Mouse (Mus musculus): ENCODE data around the gene BC017158. TPM values are rescaled to one million over a fixed set of nuclear protein-coding genes. Genes with fewer than 3 reads are reported as not detected.
A peak's percentile ranks its signal among the peaks of the same experiment; 100 is the strongest.

Gene BC017158
- polyA plus RNA-seq, 1 experiment from 2014 or later: 9.9 TPM

DNA sequence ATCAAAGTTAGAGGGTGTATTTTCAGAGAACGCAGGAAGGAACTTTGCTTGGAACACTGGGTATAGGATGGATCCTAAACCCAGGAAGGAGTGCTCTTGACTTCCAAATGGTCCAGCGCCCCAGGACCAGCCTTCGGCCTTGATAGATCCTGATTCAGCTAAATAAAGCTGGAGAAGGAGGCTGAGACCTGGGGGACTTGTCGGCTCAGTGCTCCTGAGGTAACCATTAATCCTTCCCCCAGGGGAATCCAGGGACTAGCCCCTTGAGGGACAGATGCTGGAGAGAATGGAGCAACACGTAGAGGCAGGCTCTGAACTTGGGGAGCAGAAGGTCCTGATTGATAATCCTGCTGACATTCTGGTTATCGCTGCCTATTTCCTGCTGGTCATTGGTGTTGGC lies 32.6 kb downstream of the BC017158 start, which contains the start of gene Slc5a2:
Gene Slc5a2, plus strand, starts transcription at position 247 of the 400 bp plus-strand sequence.
- no peak within 1 kb of the TSS for H3K9ac ChIP-seq (ENCODE audit: low read length)
- DNase-seq (ENCODE audit: low spot score) (no peak), ATAC-seq (no peak)
- no peaks in the 10 kb centered on the region for H3K9me3 ChIP-seq (replicated peaks; ENCODE audit: control insufficient read depth, low read length)
- no peak within 1 kb of the TSS for H3K4me3 ChIP-seq (ENCODE audit: low read depth, low read length)
- no peak within 1 kb of the TSS for H3K27ac ChIP-seq (ENCODE audit: low read depth, low read length)
- no peaks in the 10 kb centered on the region for H3K36me3 ChIP-seq (ENCODE audit: control insufficient read depth, insufficient read depth, low read length)
- H3K27me3 ChIP-seq (replicated peaks; ENCODE audit: control insufficient read depth, insufficient read depth, low read length): no peaks in the 10 kb centered on the region
- no peaks in the 10 kb centered on the region for H3K4me1 ChIP-seq (ENCODE audit: control insufficient read depth, insufficient read depth, low read length)
- H3K4me2 ChIP-seq (ENCODE audit: low read length): no peak within 1 kb of the TSS
- WGBS: 86% methylated on average over 6 of the region's 6 CpGs

- Histone ChIP-seq H3K27me3 (replicated peaks; ENCODE audit: control insufficient read depth, insufficient read depth, low read length) (no peaks in the 10 kb centered on the region), H3K4me3 (ENCODE audit: low read depth, low read length) (no peak overlapping the region), H3K9ac (ENCODE audit: low read length) (no peak overlapping the region), H3K4me2 (ENCODE audit: low read length) (no peak overlapping the region), H3K36me3 (ENCODE audit: control insufficient read depth, insufficient read depth, low read length) (no peaks in the 10 kb centered on the region), H3K4me1 (ENCODE audit: control insufficient read depth, insufficient read depth, low read length) (no peaks in the 10 kb centered on the region), H3K9me3 (replicated peaks; ENCODE audit: control insufficient read depth, low read length) (no peaks in the 10 kb centered on the region), H3K27ac (ENCODE audit: low read depth, low read length) (no peak overlapping the region)
- DNase-seq (ENCODE audit: low spot score) (no peak), ATAC-seq (no peak)
- WGBS: 64% methylated on average over 5 of the region's 5 CpGs
Measured at GRCm38 (mm10) chr7:128256783-128257334, 41.1 kb downstream of the BC017158 start.

GRCm38 (mm10) chr7:128255757-128256156 lies 42.2 kb downstream of the BC017158 start:
- H3K9ac ChIP-seq (ENCODE audit: low read length): no peak overlapping the region
- no peaks in the 10 kb centered on the region for H3K36me3 ChIP-seq (ENCODE audit: control insufficient read depth, insufficient read depth, low read length)
- no peak for ATAC-seq
- no peak overlapping the region for H3K4me2 ChIP-seq (ENCODE audit: low read length)
- H3K27me3 ChIP-seq (replicated peaks; ENCODE audit: control insufficient read depth, insufficient read depth, low read length): no peaks in the 10 kb centered on the region
- no peaks in the 10 kb centered on the region for H3K9me3 ChIP-seq (replicated peaks; ENCODE audit: control insufficient read depth, low read length)
- 92% methylated on average over 5 of the region's 5 CpGs for WGBS
- H3K4me3 ChIP-seq (ENCODE audit: low read depth, low read length): no peak overlapping the region
- DNase-seq (ENCODE audit: low spot score): no peak
- no peak overlapping the region for H3K27ac ChIP-seq (ENCODE audit: low read depth, low read length)
- H3K4me1 ChIP-seq (ENCODE audit: control insufficient read depth, insufficient read depth, low read length): no peaks in the 10 kb centered on the region

GRCm38 (mm10) chr7:128254978-128255377 lies 43.0 kb downstream of the BC017158 start:
- Histone ChIP-seq H3K27ac (ENCODE audit: low read depth, low read length) (no peak overlapping the region), H3K27me3 (replicated peaks; ENCODE audit: control insufficient read depth, insufficient read depth, low read length) (no peaks in the 10 kb centered on the region), H3K36me3 (ENCODE audit: control insufficient read depth, insufficient read depth, low read length) (no peaks in the 10 kb centered on the region), H3K4me3 (ENCODE audit: low read depth, low read length) (no peak overlapping the region), H3K4me1 (ENCODE audit: control insufficient read depth, insufficient read depth, low read length) (no peaks in the 10 kb centered on the region), H3K9ac (ENCODE audit: low read length) (no peak overlapping the region), H3K9me3 (replicated peaks; ENCODE audit: control insufficient read depth, low read length) (no peaks in the 10 kb centered on the region), H3K4me2 (ENCODE audit: low read length) (no peak overlapping the region)
- DNase-seq (ENCODE audit: low spot score) (no peak), ATAC-seq (no peak)
- WGBS: 73% methylated on average over 2 of the region's 2 CpGs

GRCm38 (mm10) chr7:128252609-128253008 lies 45.4 kb downstream of the BC017158 start:
- DNase-seq (ENCODE audit: low spot score) (peak; percentile 72), ATAC-seq (peak; percentile 85)
- no peaks in the 10 kb centered on the region for H3K36me3 ChIP-seq (ENCODE audit: control insufficient read depth, insufficient read depth, low read length)
- no peaks in the 10 kb centered on the region for H3K4me1 ChIP-seq (ENCODE audit: control insufficient read depth, insufficient read depth, low read length)
- H3K4me2 ChIP-seq (ENCODE audit: low read length): peak overlapping the region; percentile 58
- 5% methylated on average over 24 of the region's 24 CpGs for WGBS
- H3K4me3 ChIP-seq (ENCODE audit: low read depth, low read length): peak overlapping the region; percentile 27
- no peaks in the 10 kb centered on the region for H3K9me3 ChIP-seq (replicated peaks; ENCODE audit: control insufficient read depth, low read length)
- no peak overlapping the region for H3K27ac ChIP-seq (ENCODE audit: low read depth, low read length)
- peak overlapping the region; percentile 50 for H3K9ac ChIP-seq (ENCODE audit: low read length)
- H3K27me3 ChIP-seq (replicated peaks; ENCODE audit: control insufficient read depth, insufficient read depth, low read length): no peaks in the 10 kb centered on the region

- Histone ChIP-seq H3K9me3 (replicated peaks; ENCODE audit: control insufficient read depth, low read length) (no peaks in the 10 kb centered on the region), H3K9ac (ENCODE audit: low read length) (0 out of 2 replicates have a peak overlapping the region, but pooled peaks have one; percentile 50), H3K27ac (ENCODE audit: low read depth, low read length) (no peak overlapping the region), H3K36me3 (ENCODE audit: control insufficient read depth, insufficient read depth, low read length) (no peaks in the 10 kb centered on the region), H3K4me3 (ENCODE audit: low read depth, low read length) (no peak overlapping the region; the same call in 1 of the 2 replicates), H3K4me2 (ENCODE audit: low read length) (peak overlapping the region; percentile 58), H3K4me1 (ENCODE audit: control insufficient read depth, insufficient read depth, low read length) (no peaks in the 10 kb centered on the region), H3K27me3 (replicated peaks; ENCODE audit: control insufficient read depth, insufficient read depth, low read length) (no peaks in the 10 kb centered on the region)
- DNase-seq (ENCODE audit: low spot score) (no peak), ATAC-seq (no peak)
- 56% methylated on average over 12 of the region's 12 CpGs for WGBS
Measured at GRCm38 (mm10) chr7:128251946-128252345, 46.0 kb downstream of the BC017158 start.

DNA sequence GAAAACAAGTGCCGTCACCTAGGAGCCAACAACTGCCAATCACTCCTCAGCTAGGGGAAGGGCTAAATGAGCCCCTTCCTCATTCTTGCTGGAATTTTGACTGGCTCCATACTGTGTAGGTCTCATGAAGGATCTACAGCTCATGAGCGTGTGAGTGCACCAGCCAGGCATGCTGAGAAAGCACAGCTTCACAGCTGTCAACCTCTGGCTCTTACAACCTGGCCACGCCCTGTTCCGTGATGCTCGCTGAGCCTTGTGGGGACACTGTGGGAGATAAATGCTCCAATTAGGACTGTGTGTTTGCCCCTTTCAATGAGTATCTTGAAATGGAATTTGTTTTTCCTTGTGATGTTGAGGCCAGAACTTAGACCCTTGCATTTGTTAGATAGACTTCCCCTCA lies 48.0 kb downstream of the BC017158 start:
- no peak overlapping the region for H3K9ac ChIP-seq (ENCODE audit: low read length)
- no peaks in the 10 kb centered on the region for H3K9me3 ChIP-seq (replicated peaks; ENCODE audit: control insufficient read depth, low read length)
- no peak overlapping the region for H3K4me2 ChIP-seq (ENCODE audit: low read length)
- WGBS: 77% methylated on average over 5 of the region's 5 CpGs
- DNase-seq (ENCODE audit: low spot score): no peak
- no peak overlapping the region for H3K27ac ChIP-seq (ENCODE audit: low read depth, low read length)
- H3K36me3 ChIP-seq (ENCODE audit: control insufficient read depth, insufficient read depth, low read length): peaks cover 3% of the 10 kb centered on the region; the same call in 1 of the 2 replicates
- ATAC-seq: no peak
- no peak overlapping the region for H3K4me3 ChIP-seq (ENCODE audit: low read depth, low read length)
- H3K27me3 ChIP-seq (replicated peaks; ENCODE audit: control insufficient read depth, insufficient read depth, low read length): no peaks in the 10 kb centered on the region
- H3K4me1 ChIP-seq (ENCODE audit: control insufficient read depth, insufficient read depth, low read length): peaks cover 2% of the 10 kb centered on the region; the same call in 1 of the 2 replicates

- no peak overlapping the region for H3K4me2 ChIP-seq (ENCODE audit: low read length)
Measured at GRCm38 (mm10) chr7:128248081-128249042, 49.6 kb downstream of the BC017158 start.

More at GRCm38 (mm10) chr7:128248081-128249042, 49.6 kb downstream of the BC017158 start:
- peaks cover 14% of the 10 kb centered on the region for H3K36me3 ChIP-seq (ENCODE audit: control insufficient read depth, insufficient read depth, low read length)
- H3K27me3 ChIP-seq (replicated peaks; ENCODE audit: control insufficient read depth, insufficient read depth, low read length): no peaks in the 10 kb centered on the region
- peaks cover 2% of the 10 kb centered on the region; the same call in 1 of the 2 replicates for H3K4me1 ChIP-seq (ENCODE audit: control insufficient read depth, insufficient read depth, low read length)
- DNase-seq (ENCODE audit: low spot score) (no peak), ATAC-seq (no peak)
- no peaks in the 10 kb centered on the region for H3K9me3 ChIP-seq (replicated peaks; ENCODE audit: control insufficient read depth, low read length)
- no peak overlapping the region for H3K4me3 ChIP-seq (ENCODE audit: low read depth, low read length)
- H3K9ac ChIP-seq (ENCODE audit: low read length): no peak overlapping the region
- no peak overlapping the region for H3K27ac ChIP-seq (ENCODE audit: low read depth, low read length)
- WGBS: 83% methylated on average over 10 of the region's 10 CpGs
